Mouse (Mus musculus): ENCODE measurements around the gene Kcnk5. TPM values are rescaled to one million over a fixed set of nuclear protein-coding genes. Genes with fewer than 3 reads are reported as not detected.

The Kcnk5 gene
- polyA plus RNA-seq, 1 experiment: 20.4 TPM

GRCm38 (mm10) chr14:20172509-20172908 lies 9.1 kb downstream of the Kcnk5 start:
- no peak for DNase-seq (ENCODE audit: low read depth, low spot score)
- WGBS: 86% methylated on average over 5 of the region's 5 CpGs

- no peak for DNase-seq (ENCODE audit: low read depth, low spot score)
- 86% methylated on average over 3 of the region's 3 CpGs for WGBS
Observed at GRCm38 (mm10) chr14:20171840-20172239, 9.8 kb downstream of the Kcnk5 start.

GRCm38 (mm10) chr14:20169251-20169650 lies 12.4 kb downstream of the Kcnk5 start:
- DNase-seq (ENCODE audit: low read depth, low spot score): no peak
- 90% methylated on average over 4 of the region's 4 CpGs for WGBS

GRCm38 (mm10) chr14:20168478-20168877 lies 13.1 kb downstream of the Kcnk5 start:
- WGBS: 48% methylated on average over 1 of the region's 1 CpGs
- DNase-seq (ENCODE audit: low read depth, low spot score): no peak

- DNase-seq (ENCODE audit: low read depth, low spot score): no peak
- WGBS: 75% methylated on average over 2 of the region's 2 CpGs
Observed at GRCm38 (mm10) chr14:20168054-20168453, 13.6 kb downstream of the Kcnk5 start.

GRCm38 (mm10) chr14:20165413-20165812 lies 16.2 kb downstream of the Kcnk5 start:
- WGBS: 18% methylated on average over 1 of the region's 1 CpGs

GRCm38 (mm10) chr14:20164438-20164837 lies 17.2 kb downstream of the Kcnk5 start:
- no peak for DNase-seq (ENCODE audit: low read depth, low spot score)
- 30% methylated on average over 7 of the region's 7 CpGs for WGBS

More at GRCm38 (mm10) chr14:20165413-20165812, 16.2 kb downstream of the Kcnk5 start:
- no peak for DNase-seq (ENCODE audit: low read depth, low spot score)

GRCm38 (mm10) chr14:20162686-20163085 lies 18.9 kb downstream of the Kcnk5 start:
- 14% methylated on average over 6 of the region's 6 CpGs for WGBS
- no peak for DNase-seq (ENCODE audit: low read depth, low spot score)

- WGBS: 22% methylated on average over 8 of the region's 8 CpGs
- no peak for DNase-seq (ENCODE audit: low read depth, low spot score)
Observed at GRCm38 (mm10) chr14:20158727-20159681, 22.6 kb downstream of the Kcnk5 start.

GRCm38 (mm10) chr14:20157595-20157994 lies 24.0 kb downstream of the Kcnk5 start:
- DNase-seq (ENCODE audit: low read depth, low spot score): no peak
- WGBS: 82% methylated on average over 10 of the region's 10 CpGs

- no peak for DNase-seq (ENCODE audit: low read depth, low spot score)
- 46% methylated on average over 10 of the region's 10 CpGs for WGBS
Observed at GRCm38 (mm10) chr14:20155718-20156117, 25.9 kb downstream of the Kcnk5 start.

- WGBS: 62% methylated on average over 4 of the region's 4 CpGs
- no peak for DNase-seq (ENCODE audit: low read depth, low spot score)
Observed at GRCm38 (mm10) chr14:20154937-20155336, 26.7 kb downstream of the Kcnk5 start.

- 77% methylated on average over 7 of the region's 7 CpGs for WGBS
- DNase-seq (ENCODE audit: low read depth, low spot score): no peak
Observed at GRCm38 (mm10) chr14:20154245-20154644, 27.4 kb downstream of the Kcnk5 start.

GRCm38 (mm10) chr14:20149127-20150080 lies 32.2 kb downstream of the Kcnk5 start:
- no peak for DNase-seq (ENCODE audit: low read depth, low spot score)
- 45% methylated on average over 22 of the region's 22 CpGs for WGBS

- WGBS: 76% methylated on average over 11 of the region's 11 CpGs
Observed at GRCm38 (mm10) chr14:20148514-20148913, 33.1 kb downstream of the Kcnk5 start.

GRCm38 (mm10) chr14:20147854-20148253 lies 33.8 kb downstream of the Kcnk5 start:
- no peak for DNase-seq (ENCODE audit: low read depth, low spot score)
- WGBS: 84% methylated on average over 7 of the region's 7 CpGs

More at GRCm38 (mm10) chr14:20148514-20148913, 33.1 kb downstream of the Kcnk5 start:
- DNase-seq (ENCODE audit: low read depth, low spot score): no peak

GRCm38 (mm10) chr14:20144093-20144492 lies 37.5 kb downstream of the Kcnk5 start:
- no peak for DNase-seq (ENCODE audit: low read depth, low spot score)
- WGBS: 76% methylated on average over 4 of the region's 4 CpGs

GRCm38 (mm10) chr14:20138484-20139355 lies 42.9 kb downstream of the Kcnk5 start, which contains the start of gene Saysd1:
TSS of gene Saysd1 (minus strand) at chr14:20138534.
- no peak for DNase-seq (ENCODE audit: low read depth, low spot score)
- 54% methylated on average over 16 of the region's 16 CpGs for WGBS

Data from large intestine, adult 2 months (tissue).